Mouse (Mus musculus) cerebellum, postnatal 10 days (tissue): Measurements from ENCODE around the gene Btbd17.

ENCODE experiments used
- DNase-seq, 2 experiments: peaks; one replicate each; pipeline ENCODE4 v3.0.0; 2021; ENCODE audit warnings: mixed read lengths in 2 of 2

Gene Btbd17

GRCm38 (mm10) chr11:114764820-114765818, 30.6 kb downstream of the Btbd17 start, which contains the start of gene Kif19a:
Gene Kif19a (plus strand): TSS chr11:114765388.
- peak; percentile 70 to 74 for DNase-seq

- DNase-seq, result no peak
Measured at GRCm38 (mm10) chr11:114747564-114748138, 48.1 kb downstream of the Btbd17 start.

GRCm38 (mm10) chr11:114745134-114745533, 50.6 kb downstream of the Btbd17 start:
- DNase-seq, result peak; percentile 99 to 100

GRCm38 (mm10) chr11:114741451-114741850, 54.3 kb downstream of the Btbd17 start:
- DNase-seq, result no peak
